Mouse (Mus musculus) CH12.LX (cell line): ENCODE measurements around the gene Gpr176. TPM values are rescaled to one million over a fixed set of nuclear protein-coding genes. Genes with fewer than 3 reads are reported as not detected.

Source experiments
- DNase-seq: peaks from one replicate; pipeline ENCODE4 v3.0.0-alpha.2; 2013; ENCODE audit errors: extremely low read depth
- H3K27ac ChIP-seq: 2 replicates; pipeline ENCODE4 v1.5.1; 2012; ENCODE audit warnings: low read depth, mild to moderate bottlenecking, control low read depth, moderate library complexity; ENCODE audit not compliant: insufficient read depth
- H3K27me3 ChIP-seq: replicated peaks from 2 replicates; pipeline ENCODE3; 2012; ENCODE audit warnings: inconsistent platforms
- H3K36me3 ChIP-seq, 2 experiments: replicated peaks in 1 of 2; 2 replicates each; pipeline versions ENCODE3 to v1.6.1; 2012; ENCODE audit warnings: inconsistent platforms in 1 of 2, low read length in 1 of 2, mild to moderate bottlenecking in 1 of 2, mixed read lengths in 1 of 2, moderate library complexity in 1 of 2; ENCODE audit not compliant: control insufficient read depth in 1 of 2, insufficient read depth in 1 of 2
- H3K4me1 ChIP-seq, 2 experiments: 2 replicates each; pipeline ENCODE4 v1.6.1; 2012; ENCODE audit warnings: inconsistent platforms in 1 of 2, moderate library complexity in 1 of 2; ENCODE audit not compliant: insufficient read depth in 2 of 2, control insufficient read depth in 1 of 2
- H3K4me2 ChIP-seq: 2 replicates; pipeline ENCODE4 v1.6.1; 2012; ENCODE audit warnings: low read depth, mild to moderate bottlenecking, control low read depth; ENCODE audit not compliant: poor library complexity, insufficient read depth, severe bottlenecking
- H3K4me3 ChIP-seq, 3 experiments: fragments of 150-350 bp in 1 of 3; sonication (generic) in 1 of 3; replicated peaks in 1 of 3; 2 replicates each; pipeline versions ENCODE3 to v1.5.1; 2011 to 2012; ENCODE audit warnings: low read depth in 2 of 3, low read length in 2 of 3, mild to moderate bottlenecking in 2 of 3, moderate library complexity in 2 of 3, control low read depth in 1 of 3, improper control_type of control experiment in 1 of 3, inconsistent platforms in 1 of 3, mixed read lengths in 1 of 3; ENCODE audit not compliant: poor library complexity in 1 of 3
- H3K79me2 ChIP-seq: replicated peaks from 2 replicates; pipeline ENCODE4 v1.6.1; 2012; ENCODE audit warnings: mild to moderate bottlenecking, moderate library complexity; ENCODE audit not compliant: control insufficient read depth, poor library complexity, insufficient read depth, severe bottlenecking; ENCODE audit errors: extremely low read depth
- H3K9ac ChIP-seq: 2 replicates; pipeline ENCODE4 v1.6.1; 2012; ENCODE audit warnings: low read depth, mild to moderate bottlenecking, control low read depth, moderate library complexity; ENCODE audit not compliant: insufficient read depth
- H3K9me3 ChIP-seq: replicated peaks from 2 replicates; pipeline ENCODE3; 2012; ENCODE audit warnings: low read length, inconsistent platforms, mixed read lengths
- BHLHE40 ChIP-seq: IDR thresholded peaks from 2 replicates; pipeline ENCODE4 v1.6.1; 2011; ENCODE audit warnings: mild to moderate bottlenecking, low read depth, low read length, improper control_type of control experiment
- CHD1 ChIP-seq: IDR thresholded peaks from 2 replicates; pipeline ENCODE4 v1.6.1; 2012; ENCODE audit warnings: low read depth, low read length, improper control_type of control experiment, inconsistent platforms
- CTCF ChIP-seq, 2 experiments: IDR thresholded peaks in 1 of 2; conservative IDR thresholded peaks in 1 of 2; 2 replicates each; pipeline ENCODE4 v1.5.1; 2011 to 2012; ENCODE audit warnings: low read depth in 2 of 2, low read length in 2 of 2, improper control_type of control experiment in 1 of 2, inconsistent platforms in 1 of 2, mild to moderate bottlenecking in 1 of 2, moderate library complexity in 1 of 2
- E2F4 ChIP-seq: IDR thresholded peaks from 2 replicates; pipeline ENCODE4 v1.6.1; 2011; ENCODE audit warnings: low read depth, low read length, improper control_type of control experiment; ENCODE audit not compliant: insufficient replicate concordance
- ELF1 ChIP-seq: IDR thresholded peaks from 2 replicates; pipeline ENCODE4 v1.6.1; 2014; ENCODE audit warnings: low read depth, mild to moderate bottlenecking, inconsistent platforms, low read length, improper control_type of control experiment
- EP300 ChIP-seq: IDR thresholded peaks from 2 replicates; pipeline ENCODE4 v1.6.1; 2011; ENCODE audit warnings: low read length, improper control_type of control experiment
- IRF4 ChIP-seq: IDR thresholded peaks from 2 replicates; pipeline ENCODE4 v1.6.1; 2014; ENCODE audit warnings: low read depth, mild to moderate bottlenecking, inconsistent platforms, low read length, improper control_type of control experiment
- JUN ChIP-seq: IDR thresholded peaks from 2 replicates; pipeline ENCODE4 v1.6.1; 2011; ENCODE audit warnings: low read depth, mild to moderate bottlenecking, low read length, improper control_type of control experiment, moderate library complexity; ENCODE audit not compliant: insufficient read depth
- KAT2A ChIP-seq: IDR thresholded peaks from 2 replicates; pipeline ENCODE4 v1.6.1; 2012; ENCODE audit warnings: low read length, improper control_type of control experiment, inconsistent platforms; ENCODE audit not compliant: insufficient replicate concordance
- MAFK ChIP-seq: IDR thresholded peaks from 2 replicates; pipeline ENCODE4 v1.6.1; 2011; ENCODE audit warnings: low read length, improper control_type of control experiment; ENCODE audit not compliant: insufficient replicate concordance
- MAX ChIP-seq: IDR thresholded peaks from 2 replicates; pipeline ENCODE4 v1.6.1; 2011; ENCODE audit warnings: low read length, improper control_type of control experiment
- MAZ ChIP-seq: IDR thresholded peaks from 2 replicates; pipeline ENCODE4 v1.6.1; 2012; ENCODE audit warnings: low read depth, mild to moderate bottlenecking, inconsistent platforms, low read length, improper control_type of control experiment, moderate library complexity
- MXI1 ChIP-seq: IDR thresholded peaks from 2 replicates; pipeline ENCODE4 v1.6.1; 2011; ENCODE audit warnings: mild to moderate bottlenecking, low read depth, low read length, improper control_type of control experiment
- POLR2A ChIP-seq: IDR thresholded peaks from 2 replicates; pipeline ENCODE4 v1.6.1; 2011; ENCODE audit warnings: low read depth, mild to moderate bottlenecking, improper control_type of control experiment, low read length
- RCOR1 ChIP-seq: conservative IDR thresholded peaks from 2 replicates; pipeline ENCODE4 v1.6.1; 2012; ENCODE audit warnings: low read depth, mild to moderate bottlenecking, inconsistent platforms, low read length, improper control_type of control experiment
- SIN3A ChIP-seq: IDR thresholded peaks from 2 replicates; pipeline ENCODE4 v1.6.1; 2012; ENCODE audit warnings: low read length, improper control_type of control experiment, inconsistent platforms
- TBP ChIP-seq: conservative IDR thresholded peaks from 2 replicates; pipeline ENCODE4 v1.6.1; 2011; ENCODE audit warnings: low read depth, low read length, improper control_type of control experiment
- UBTF ChIP-seq: IDR thresholded peaks from 2 replicates; pipeline ENCODE4 v1.6.1; 2012; ENCODE audit warnings: low read depth, mild to moderate bottlenecking, inconsistent platforms, low read length, improper control_type of control experiment, moderate library complexity
- USF1 ChIP-seq: IDR thresholded peaks from 2 replicates; pipeline ENCODE4 v1.6.1; 2014; ENCODE audit warnings: low read depth, mild to moderate bottlenecking, inconsistent platforms, low read length, improper control_type of control experiment
- USF2 ChIP-seq: conservative IDR thresholded peaks from 2 replicates; pipeline ENCODE4 v1.6.1; 2011; ENCODE audit warnings: low read depth, low read length, improper control_type of control experiment
- ZKSCAN1 ChIP-seq: IDR thresholded peaks from 2 replicates; pipeline ENCODE4 v1.6.1; 2012; ENCODE audit warnings: low read depth, inconsistent platforms, low read length, improper control_type of control experiment, borderline replicate concordance
- ZNF384 ChIP-seq: IDR thresholded peaks from 2 replicates; pipeline ENCODE4 v1.6.1; 2012; ENCODE audit warnings: low read depth, low read length, improper control_type of control experiment, inconsistent platforms
- dilution Hi-C: fragments of 300-500 bp; cut with MboI; formaldehyde crosslinking; loops from 2 replicates; pipeline ENCODE4 v1.14.3; 2020; ENCODE audit warnings: low sequenced_read_pairs; ENCODE audit not compliant: extremely low pct_unique_long_range_greater_than_20kb, extremely low pct_ligation_motif_present
- in situ Hi-C: fragments of 300-500 bp; cut with MboI; formaldehyde crosslinking; loops from 3 replicates; pipeline ENCODE4 v1.14.3; 2019; ENCODE audit warnings: low sequenced_read_pairs, low pct_ligation_motif_present, low pct_unique_long_range_greater_than_20kb, mixed read lengths
- polyA plus RNA-seq: library from polyadenylated mRNA; unstranded; fragments of >175 nt; gene quantifications from 2 replicates; pipeline ENCODE4 v1.2.1, GENCODE M21; 2012; ENCODE audit warnings: low read depth; ENCODE audit not compliant: insufficient read length
- total RNA-seq, 2 experiments: library from RNA; depleted of rRNA; stranded (reverse); fragments of 300-350 nt in 1 of 2; fragments of >200 nt in 1 of 2; gene quantifications; 2 replicates each; pipeline ENCODE4 v1.2.3; 2012 to 2014

The Gpr176 gene
- total and polyA plus RNA-seq, 3 experiments: not detected

GRCm38 (mm10) chr2:118315656-118316402 lies 57.4 kb downstream of the Gpr176 start (continued):
- TF ChIP-seq ZKSCAN1 (no peak), MAFK (no peak), USF2 (no peak), EP300 (peak; percentile 67), SIN3A (no peak), KAT2A (no peak), MAX (no peak), ZNF384 (no peak), MAZ (no peak)

- Histone ChIP-seq H3K27ac (no peak overlapping the region), H3K36me3 (peaks cover 0 to 2% of the 10 kb centered on the region in 2 experiments), H3K27me3 (no peaks in the 10 kb centered on the region), H3K4me1 (peaks cover 15 to 31% of the 10 kb centered on the region in 2 experiments), H3K4me2 (no peak overlapping the region), H3K79me2 (no peaks in the 10 kb centered on the region), H3K9me3 (no peaks in the 10 kb centered on the region), H3K4me3 (no peak overlapping the region), H3K9ac (no peak overlapping the region)
- DNase-seq: peak; percentile 23
- dilution Hi-C loops: no loop called here
- in situ Hi-C loops: no loop called here
- TF ChIP-seq JUN: no peak
- no peak for TF ChIP-seq IRF4
- no peak for TF ChIP-seq E2F4
- no peak for TF ChIP-seq CTCF (conservative IDR thresholded peaks at IDR 0.05 in 1 of 2, IDR thresholded peaks at IDR 0.05 in 1 of 2; ENCODE audit: low read depth in 2 of 2, low read length in 2 of 2)
- no peak for TF ChIP-seq KAT2A
- TF ChIP-seq RCOR1: no peak
- TF ChIP-seq BHLHE40: no peak
These were observed 65.7 kb downstream of the Gpr176 start for GRCm38 (mm10) chr2:118307561-118307960.

GRCm38 (mm10) chr2:118306966-118307365 lies 66.3 kb downstream of the Gpr176 start:
- Histone ChIP-seq H3K9me3 (no peaks in the 10 kb centered on the region), H3K27me3 (no peaks in the 10 kb centered on the region), H3K4me2 (no peak overlapping the region), H3K9ac (no peak overlapping the region), H3K27ac (no peak overlapping the region), H3K79me2 (no peaks in the 10 kb centered on the region), H3K4me3 (no peak overlapping the region), H3K4me1 (peaks cover 15 to 31% of the 10 kb centered on the region in 2 experiments), H3K36me3 (peaks cover 0 to 2% of the 10 kb centered on the region in 2 experiments)
- in situ Hi-C loops: no loop called here
- no peak for TF ChIP-seq TBP
- TF ChIP-seq RCOR1: no peak
- TF ChIP-seq SIN3A: no peak
- no peak for TF ChIP-seq IRF4
- TF ChIP-seq E2F4: no peak
- TF ChIP-seq CHD1: no peak
- no peak for TF ChIP-seq USF1
- TF ChIP-seq ELF1: no peak
- TF ChIP-seq MXI1: no peak
- no peak for TF ChIP-seq UBTF
- TF ChIP-seq POLR2A: no peak
- no peak for DNase-seq
- dilution Hi-C loops: no loop called here
